Mouse (Mus musculus) cerebellum, adult 2 months (tissue): ENCODE data around the gene Ifnar2.

Source experiments
- CTCF ChIP-seq: fragments of 200-500 bp; IDR thresholded peaks from 2 replicates; pipeline ENCODE4 v1.5.1; 2011; ENCODE audit warnings: low read depth, mild to moderate bottlenecking, control low read depth, low read length, moderate library complexity, borderline replicate concordance; ENCODE audit not compliant: insufficient read depth
- POLR2A ChIP-seq: fragments of 200-500 bp; IDR thresholded peaks from 2 replicates; pipeline ENCODE4 v1.6.1; 2011; ENCODE audit warnings: low read length, control low read depth, borderline replicate concordance; ENCODE audit not compliant: insufficient read depth

DNA sequence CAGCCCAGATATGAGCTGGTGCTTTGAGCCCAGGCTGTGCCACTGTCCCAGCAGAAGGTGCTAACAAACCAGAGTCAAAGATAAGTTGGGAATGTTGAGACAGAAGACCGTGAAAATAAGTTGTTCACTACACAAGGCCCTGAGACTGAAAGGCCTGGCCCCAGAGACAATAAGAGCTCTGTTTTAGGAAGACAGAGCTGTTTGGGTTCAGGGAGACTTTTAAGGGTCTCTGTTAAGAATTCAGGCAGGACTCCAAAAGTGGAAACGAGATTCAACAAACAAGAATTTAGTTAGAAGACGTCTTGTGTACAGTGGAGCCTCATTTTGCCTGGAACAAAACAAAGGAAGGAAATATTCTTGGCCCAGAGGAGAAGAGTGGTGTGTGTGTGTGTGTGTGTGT is 6.8 kb downstream of the Ifnar2 start:
- TF ChIP-seq POLR2A (no peak), CTCF (no peak)
